Mouse (Mus musculus) kidney, postnatal 0 days (tissue): ENCODE data around the gene Cd3g. TPM values are rescaled to one million over a fixed set of nuclear protein-coding genes. Genes with fewer than 3 reads are reported as not detected.

ENCODE experiments used
- ATAC-seq: fragments of 200-750 bp; cut with Nextera tagmentation; replicated peaks from 2 replicates; pipeline ENCODE4 v1.8.0; 2017; ENCODE audit warnings: low read depth, moderate number of reproducible peaks, moderate TSS enrichment, moderate library complexity; ENCODE audit not compliant: low FRiP score
- DNase-seq: peaks from one replicate; pipeline ENCODE4 v3.0.0-alpha.2; 2016; ENCODE audit warnings: low spot score
- H3K27ac ChIP-seq: fragments of 300-500 bp; sonication (generic); 2 replicates; pipeline ENCODE4 v1.5.1; 2014; ENCODE audit warnings: mild to moderate bottlenecking
- H3K27me3 ChIP-seq: fragments of 300-500 bp; sonication (generic); 2 replicates; pipeline ENCODE4 v1.6.1; 2014; ENCODE audit warnings: low read length, mixed read lengths; ENCODE audit not compliant: insufficient read depth
- H3K36me3 ChIP-seq: fragments of 300-500 bp; sonication (generic); 2 replicates; pipeline ENCODE4 v1.6.1; 2014; ENCODE audit warnings: low read length, mixed read lengths; ENCODE audit not compliant: insufficient read depth
- H3K4me1 ChIP-seq: fragments of 300-500 bp; sonication (generic); replicated peaks from 2 replicates; pipeline ENCODE4 v1.6.1; 2014; ENCODE audit warnings: antibody characterized with exemption, low read length, mixed read lengths; ENCODE audit not compliant: insufficient read depth
- H3K4me2 ChIP-seq: fragments of 300-500 bp; sonication (generic); 2 replicates; pipeline ENCODE4 v1.6.1; 2014; ENCODE audit warnings: mild to moderate bottlenecking, low read length, moderate library complexity, mixed read lengths
- H3K4me3 ChIP-seq: fragments of 300-500 bp; sonication (generic); replicated peaks from 2 replicates; pipeline ENCODE4 v1.5.1; 2014; ENCODE audit warnings: low read depth, low read length
- H3K9ac ChIP-seq: fragments of 300-500 bp; sonication (generic); 2 replicates; pipeline ENCODE4 v1.6.1; 2014; ENCODE audit warnings: low read depth, low read length
- H3K9me3 ChIP-seq: fragments of 300-500 bp; sonication (generic); replicated peaks from 2 replicates; pipeline ENCODE4 v1.6.1; 2016; ENCODE audit warnings: low read length, inconsistent platforms, mixed read lengths
- CTCF ChIP-seq: IDR thresholded peaks from 2 replicates; pipeline ENCODE4 v1.5.1; 2016; ENCODE audit warnings: antibody characterized with exemption, low read depth, mild to moderate bottlenecking, moderate library complexity
- WGBS: fragments of 180-500 bp; shearing (Covaris S2); extraction: QIAGEN DNeasy Blood & Tissue Kit; methylation state at CpG from one replicate; pipeline ENCODE4 v1.1.7; 2014; 5-methylcytosine and 5-hydroxymethylcytosine counted together
- polyA plus RNA-seq: library from polyadenylated mRNA; unstranded; fragments of >200 nt; fragmentation: Nextera tagmentation; extraction: Ambion mirVana; gene quantifications from 2 replicates; pipeline ENCODE4 v1.2.1, GENCODE M21; 2015

Cd3g gene
- polyA plus RNA-seq = 0.26 TPM in 1 of 2 replicates, not detected in the other

DNA sequence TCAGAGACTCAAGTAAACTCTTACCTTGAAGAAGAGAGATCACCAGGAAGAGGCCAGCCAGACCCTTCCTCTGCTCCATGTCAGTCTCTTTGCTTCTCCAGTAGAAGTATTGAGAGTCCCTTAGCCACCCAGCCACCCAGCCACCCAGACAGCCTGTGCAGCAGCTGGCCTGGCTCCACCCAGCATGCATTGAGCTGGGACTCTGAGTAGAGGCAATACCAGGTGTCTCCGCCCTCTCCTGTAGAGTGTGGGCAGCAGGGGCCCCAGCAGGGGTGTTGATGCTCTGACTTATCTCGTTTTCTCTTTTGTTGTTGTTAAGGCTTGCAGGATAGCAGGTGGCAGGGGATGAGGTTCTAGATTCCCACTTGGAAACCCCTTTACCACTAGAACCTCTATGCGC, at the start of gene Cd3g:
Gene Cd3g, minus strand, starts transcription at position 190 of the 400 bp plus-strand sequence.
- no peak for ATAC-seq
- no peak within 1 kb of the TSS for H3K4me2 ChIP-seq
- no peaks in the 10 kb centered on the region for H3K27me3 ChIP-seq
- H3K4me1 ChIP-seq = no peaks in the 10 kb centered on the region
- H3K9me3 ChIP-seq = no peaks in the 10 kb centered on the region
- no peaks in the 10 kb centered on the region for H3K36me3 ChIP-seq
- H3K4me3 ChIP-seq = no peak within 1 kb of the TSS
- no peak within 1 kb of the TSS for H3K9ac ChIP-seq
- no peak for DNase-seq
- no peak within 1 kb of the TSS for H3K27ac ChIP-seq
- TF ChIP-seq CTCF = no peak
- 70% methylated on average over 3 of the region's 3 CpGs for WGBS

DNA sequence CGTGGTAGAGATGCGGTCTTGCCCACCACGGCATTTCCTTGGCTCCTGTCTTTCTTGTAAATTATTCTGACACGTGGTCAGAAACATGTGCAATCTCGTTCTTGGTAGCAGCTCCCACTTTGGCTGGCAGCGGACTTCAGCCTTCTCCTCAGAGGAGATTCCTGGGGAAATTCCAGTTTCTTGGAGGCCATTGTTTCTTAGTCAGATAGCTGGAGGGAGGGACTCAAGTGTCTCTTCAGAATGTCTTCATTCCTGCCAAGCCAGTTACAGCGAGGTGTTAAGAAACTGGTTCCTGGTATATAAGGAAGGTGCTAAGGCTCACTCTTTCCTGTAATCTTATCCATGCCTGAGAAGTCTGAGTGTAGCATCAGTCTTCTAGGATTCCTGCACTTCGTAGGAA, 47.1 kb upstream of the Cd3g start:
- Histone ChIP-seq H3K4me2 (no peak overlapping the region), H3K36me3 (no peaks in the 10 kb centered on the region), H3K27ac (no peak overlapping the region), H3K27me3 (no peaks in the 10 kb centered on the region), H3K9ac (no peak overlapping the region), H3K4me3 (no peak overlapping the region), H3K4me1 (no peaks in the 10 kb centered on the region), H3K9me3 (no peaks in the 10 kb centered on the region)
- TF ChIP-seq CTCF = no peak
- DNase-seq (no peak), ATAC-seq (no peak)
- 70% methylated on average over 8 of the region's 8 CpGs for WGBS

DNA sequence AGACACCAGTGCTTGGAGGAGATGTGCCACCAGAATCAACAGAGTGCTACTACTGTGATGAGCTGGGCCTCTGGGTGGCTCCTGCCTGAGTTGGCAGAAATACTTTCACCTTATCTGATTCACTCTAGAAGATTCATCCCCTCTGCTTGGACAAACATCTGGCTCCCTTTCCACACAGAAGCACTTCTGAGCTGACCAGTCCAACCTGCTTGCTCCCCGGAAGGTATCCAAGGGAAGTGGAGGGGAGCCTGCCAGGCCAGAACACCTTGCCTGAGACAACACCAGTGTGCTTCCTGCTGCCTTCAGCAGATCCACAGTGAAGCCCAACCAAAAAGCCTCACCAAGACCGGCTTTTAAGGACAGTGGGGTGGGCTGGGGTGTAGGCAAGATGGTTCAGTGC, 44.0 kb upstream of the Cd3g start:
- DNase-seq = no peak
- no peaks in the 10 kb centered on the region for H3K27me3 ChIP-seq
- H3K9me3 ChIP-seq = no peaks in the 10 kb centered on the region
- WGBS = 70% methylated on average over 2 of the region's 2 CpGs
- H3K9ac ChIP-seq = no peak overlapping the region
- H3K4me2 ChIP-seq = no peak overlapping the region
- H3K36me3 ChIP-seq = no peaks in the 10 kb centered on the region
- no peak for ATAC-seq
- H3K4me3 ChIP-seq = no peak overlapping the region
- no peak overlapping the region for H3K27ac ChIP-seq
- TF ChIP-seq CTCF = no peak
- no peaks in the 10 kb centered on the region for H3K4me1 ChIP-seq

DNA sequence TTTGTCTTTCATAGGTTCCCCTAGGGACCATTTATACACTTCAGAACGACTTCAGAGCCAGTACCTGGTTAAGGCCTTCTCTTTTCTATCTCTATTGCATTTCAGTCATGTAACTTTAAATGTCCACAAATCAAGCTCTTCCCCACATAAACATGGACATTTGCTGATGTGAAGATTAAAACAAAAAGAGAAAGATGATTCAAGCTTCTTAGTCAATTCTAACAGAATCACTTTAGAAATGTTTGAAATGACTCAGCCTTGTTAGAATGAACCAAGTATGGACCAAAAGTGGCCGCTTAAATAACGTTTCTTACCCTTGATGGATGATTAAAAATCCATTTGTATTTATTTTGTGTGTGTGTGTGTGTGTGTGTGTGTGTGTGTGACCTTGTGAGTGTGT, 43.4 kb upstream of the Cd3g start:
- TF ChIP-seq CTCF = no peak
- no peaks in the 10 kb centered on the region for H3K9me3 ChIP-seq
- H3K4me3 ChIP-seq = no peak overlapping the region
- no peaks in the 10 kb centered on the region for H3K27me3 ChIP-seq
- H3K4me1 ChIP-seq = no peaks in the 10 kb centered on the region
- no peak overlapping the region for H3K27ac ChIP-seq
- H3K36me3 ChIP-seq = no peaks in the 10 kb centered on the region
- no peak for ATAC-seq
- DNase-seq = no peak
- H3K9ac ChIP-seq = no peak overlapping the region
- 63% methylated on average over 3 of the region's 3 CpGs for WGBS
- H3K4me2 ChIP-seq = no peak overlapping the region

DNA sequence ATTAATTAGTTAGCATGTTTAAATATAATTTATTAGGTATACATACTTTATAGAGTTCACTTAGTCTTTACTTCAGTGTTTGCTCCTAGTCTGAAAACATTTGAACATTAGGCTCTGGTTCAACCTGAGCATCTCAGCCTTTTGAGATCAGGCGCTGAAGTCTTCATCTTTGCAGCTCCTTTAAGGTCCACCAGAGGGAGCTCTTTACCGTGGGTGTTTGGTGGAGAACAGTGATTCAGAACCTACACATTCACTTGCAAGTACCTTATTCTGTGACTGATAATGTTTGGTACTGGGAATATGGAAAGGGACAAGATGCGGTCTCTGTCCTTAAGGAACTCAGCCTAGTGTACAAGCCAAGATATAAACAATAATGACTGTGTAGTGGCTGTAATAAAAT, 42.6 kb upstream of the Cd3g start:
- Histone ChIP-seq H3K36me3 (no peaks in the 10 kb centered on the region), H3K4me2 (no peak overlapping the region), H3K9me3 (no peaks in the 10 kb centered on the region), H3K27me3 (no peaks in the 10 kb centered on the region), H3K4me3 (no peak overlapping the region), H3K4me1 (no peaks in the 10 kb centered on the region), H3K27ac (no peak overlapping the region), H3K9ac (no peak overlapping the region)
- WGBS = 5% methylated on average over 3 of the region's 3 CpGs
- DNase-seq (peak; percentile 82), ATAC-seq (no peak; the same call in 1 of the 2 replicates)
- peak; percentile 95 for TF ChIP-seq CTCF

DNA sequence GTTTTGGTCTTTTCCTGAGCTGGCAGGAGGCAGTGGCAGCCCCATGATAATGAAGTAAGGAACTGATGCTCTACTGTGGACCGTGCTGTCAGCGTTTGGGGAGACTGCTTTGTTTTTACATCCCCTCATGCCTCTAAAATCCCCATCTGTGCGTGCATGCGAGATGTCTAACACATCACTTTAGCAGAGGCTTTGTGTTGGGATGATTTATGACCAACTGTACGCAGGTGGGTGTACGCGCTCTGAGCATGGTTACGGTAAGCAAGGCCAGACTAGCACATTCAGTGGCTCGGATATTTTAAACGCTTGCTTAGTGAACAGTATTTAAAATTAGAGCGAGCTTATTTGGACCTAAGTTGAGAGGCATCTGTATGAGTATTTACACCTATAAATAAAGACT, 37.8 kb upstream of the Cd3g start:
- H3K4me2 ChIP-seq = no peak overlapping the region
- DNase-seq = no peak
- WGBS = 65% methylated on average over 11 of the region's 11 CpGs
- no peak for ATAC-seq
- H3K27me3 ChIP-seq = no peaks in the 10 kb centered on the region
- no peak for TF ChIP-seq CTCF
- H3K4me3 ChIP-seq = no peak overlapping the region
- no peaks in the 10 kb centered on the region for H3K9me3 ChIP-seq
- no peaks in the 10 kb centered on the region for H3K4me1 ChIP-seq
- no peak overlapping the region for H3K27ac ChIP-seq
- H3K36me3 ChIP-seq = no peaks in the 10 kb centered on the region
- H3K9ac ChIP-seq = no peak overlapping the region

DNA sequence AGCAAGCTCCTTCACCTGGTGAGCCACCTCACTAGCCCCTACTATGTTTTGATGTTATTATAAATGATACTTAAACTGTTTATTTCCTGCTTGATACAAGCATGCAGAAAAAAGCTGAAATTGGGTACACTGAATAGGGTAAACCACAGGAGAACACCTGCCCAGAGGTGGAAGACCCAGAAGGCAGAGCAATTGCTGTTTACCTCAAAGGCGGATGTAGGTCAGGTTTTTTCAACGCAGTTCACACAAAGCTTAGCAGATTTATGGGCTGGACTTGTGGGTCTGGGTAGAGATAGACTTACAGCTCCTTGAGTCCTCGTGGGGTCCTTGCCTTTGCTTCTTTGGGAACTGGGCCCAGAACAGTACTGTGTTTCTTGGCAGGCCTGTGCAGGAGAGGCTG, 35.6 kb upstream of the Cd3g start:
- Histone ChIP-seq H3K4me1 (no peaks in the 10 kb centered on the region), H3K4me2 (no peak overlapping the region), H3K36me3 (no peaks in the 10 kb centered on the region), H3K27me3 (no peaks in the 10 kb centered on the region), H3K9ac (no peak overlapping the region), H3K27ac (no peak overlapping the region), H3K9me3 (no peaks in the 10 kb centered on the region), H3K4me3 (no peak overlapping the region)
- 46% methylated on average over 3 of the region's 3 CpGs for WGBS
- ATAC-seq = no peak
- no peak for TF ChIP-seq CTCF
- no peak for DNase-seq
